Mouse (Mus musculus) layer of hippocampus, adult 8-10 months (tissue): ENCODE measurements around the gene Purb. TPM values are rescaled to one million over a fixed set of nuclear protein-coding genes. Genes with fewer than 3 reads are reported as not detected.
"Not testable (repeated sequence)": the region's sequence is repeated elsewhere in the genome, so short reads cannot be mapped to it uniquely, and the experiment has no call there.

Experiments
- DNase-seq, 2 experiments: peaks; one replicate each; pipeline ENCODE4 v3.0.0; 2022; ENCODE audit warnings: low spot score in 2 of 2
- microRNA-seq, 2 experiments: library from miRNA; unstranded; fragments of <30 nt; microRNA quantifications; one replicate each; pipeline ENCODE4 v1.2.0; 2022
- total RNA-seq, 4 experiments: library from RNA; stranded (reverse); gene quantifications; 2 replicates each; pipeline ENCODE4 v1.2.4; 2022

Purb gene
- total RNA-seq, 4 experiments from 2014 or later = 202 to 239 (median 220) TPM

GRCm38 (mm10) chr11:6444077-6444853 lies 31.5 kb downstream of the Purb start, which contains the start of gene H2afv:
H2afv (minus strand) TSS chr11:6444443.
- DNase-seq = peak; percentile 99 to 100

DNA sequence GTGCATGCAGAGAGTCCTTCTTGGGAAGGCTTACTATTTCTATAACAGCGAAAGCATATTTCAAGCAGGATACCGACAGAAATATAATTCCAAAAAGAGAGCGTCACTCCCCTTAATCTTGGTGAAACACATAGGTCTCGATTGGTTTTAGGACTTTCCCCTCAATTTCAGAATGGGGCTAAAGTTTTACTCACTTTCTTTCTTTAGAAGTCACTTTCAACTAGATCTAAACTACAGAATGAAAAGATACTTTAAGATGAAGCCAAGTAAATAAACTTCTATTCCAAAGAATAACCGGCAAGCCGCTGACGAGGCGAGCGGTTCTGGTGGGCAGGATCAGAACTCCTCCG lies 32.0 kb downstream of the Purb start:
- DNase-seq = no peak

- DNase-seq = no peak
These were observed 32.6 kb downstream of the Purb start for GRCm38 (mm10) chr11:6443102-6443501.

- no peak for DNase-seq
These were observed 33.2 kb downstream of the Purb start for GRCm38 (mm10) chr11:6442566-6442965.

- no peak for DNase-seq
These were observed 35.5 kb downstream of the Purb start for GRCm38 (mm10) chr11:6440171-6440570.

GRCm38 (mm10) chr11:6437667-6438066 lies 38.0 kb downstream of the Purb start:
- no peak for DNase-seq

- DNase-seq = peak in 1 of 2 experiments; percentile 41
These were observed 39.3 kb downstream of the Purb start for GRCm38 (mm10) chr11:6436442-6436841.

DNA sequence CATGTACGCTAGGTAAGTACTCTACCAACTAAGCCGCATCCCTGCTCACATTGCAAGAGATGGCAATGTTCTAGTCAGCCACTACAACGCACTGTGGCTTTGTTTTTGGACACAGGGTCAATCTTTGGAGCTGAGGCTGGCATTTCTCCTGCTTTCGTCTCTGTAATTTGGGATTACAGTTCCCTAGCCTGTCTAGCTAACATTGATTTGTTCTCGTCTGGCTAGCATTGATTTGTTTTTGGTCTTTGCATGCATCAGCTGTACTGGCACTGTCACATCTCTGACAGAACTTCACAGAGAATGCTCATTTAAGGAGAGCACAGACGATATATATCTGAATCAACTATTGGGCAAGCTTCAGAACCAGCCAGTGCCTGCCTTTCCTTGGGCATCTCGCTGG lies 45.5 kb downstream of the Purb start:
- no peak for DNase-seq

GRCm38 (mm10) chr11:6420722-6421350 lies 54.9 kb downstream of the Purb start:
- no peak for DNase-seq

- no peak for DNase-seq
These were observed 55.4 kb downstream of the Purb start for GRCm38 (mm10) chr11:6420283-6420703.

DNA sequence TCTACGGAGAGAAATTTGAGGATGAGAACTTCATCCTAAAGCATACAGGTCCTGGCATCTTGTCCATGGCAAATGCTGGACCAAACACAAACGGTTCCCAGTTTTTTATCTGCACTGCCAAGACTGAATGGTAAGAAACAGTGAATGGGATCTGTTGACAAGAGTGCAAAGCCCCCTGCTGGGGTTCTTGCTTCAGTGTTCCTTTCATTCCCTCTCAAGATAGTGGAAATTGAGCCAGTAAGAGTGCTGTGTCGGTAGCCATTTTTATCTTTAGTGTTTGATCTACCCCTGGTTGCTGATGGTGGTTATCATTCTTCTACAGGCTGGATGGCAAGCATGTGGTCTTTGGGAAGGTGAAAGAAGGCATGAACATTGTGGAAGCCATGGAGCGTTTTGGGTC lies 56.6 kb downstream of the Purb start:
- DNase-seq = not testable (repeated sequence)

- DNase-seq = no peak
These were observed 57.0 kb downstream of the Purb start for GRCm38 (mm10) chr11:6418751-6419150.

Small RNA genes within 50 kb of the gene (microRNA-seq; reads per million reads assigned to microRNA genes)
- 0 to 0.96 reads per million in 2 experiments for gene Gm22123

Other genes with a start within 250 kb of the Purb start
- under 1 TPM; 0.11 to 0.68 (median 0.48) TPM for gene Npc1l1, start 245.8 kb downstream of the Purb start, total RNA-seq
- 10 to 100 TPM; 45.9 to 52.9 (median 47.5) TPM for gene Ddx56, start 208.1 kb downstream of the Purb start, total RNA-seq
- gene Tmed4, start 201.0 kb downstream of the Purb start, total RNA-seq = 100 to 1,000 TPM in 2 of 4 experiments, 10 to 100 TPM in 2; 96.3 to 107 (median 101) TPM
- gene Ogdh, start 184.3 kb downstream of the Purb start, total RNA-seq = 100 to 1,000 TPM; 218 to 238 (median 227) TPM
- 100 to 1,000 TPM; 157 to 169 (median 159) TPM for gene Zmiz2, start 86.8 kb downstream of the Purb start, total RNA-seq
- gene Ppia, start 60.5 kb downstream of the Purb start, total RNA-seq = 1,000 to 10,000 TPM; 1,319 to 1,646 (median 1,558) TPM
- gene H2afv, start 31.5 kb downstream of the Purb start, total RNA-seq = 10 to 100 TPM; 26.4 to 39.8 (median 36.9) TPM
- gene Myo1g, start 45.0 kb upstream of the Purb start, total RNA-seq = 1 to 10 TPM in 1 of 4 experiments, under 1 TPM in 3; 0.39 to 1.3 (median 0.51) TPM
- 10 to 100 TPM; 47.4 to 53.9 (median 52.2) TPM for gene Ccm2, start 71.0 kb upstream of the Purb start, total RNA-seq
- gene Nacad, start 130.1 kb upstream of the Purb start, total RNA-seq = 10 to 100 TPM; 35.7 to 52.6 (median 47.5) TPM
- gene Tbrg4, start 150.2 kb upstream of the Purb start, total RNA-seq = 10 to 100 TPM; 45.5 to 52.5 (median 48.4) TPM
- gene Wap, start 162.7 kb upstream of the Purb start, total RNA-seq = not detected
- 1 to 10 TPM; 4.8 to 7.3 (median 6.9) TPM for gene Ramp3, start 182.6 kb upstream of the Purb start, total RNA-seq